Mouse (Mus musculus) urinary bladder, postnatal 4 days (tissue): ENCODE results near the gene Eloa.
A peak's percentile ranks its signal among the peaks of the same experiment; 100 is the strongest.
"Not testable (repeated sequence)": the region's sequence is repeated elsewhere in the genome, so short reads cannot be mapped to it uniquely, and the experiment has no call there.

ENCODE experiments used
- DNase-seq, 2 experiments: peaks; one replicate each; pipeline ENCODE4 v3.0.0; 2021 to 2022; ENCODE audit warnings: low spot score in 2 of 2

Gene Eloa

DNA sequence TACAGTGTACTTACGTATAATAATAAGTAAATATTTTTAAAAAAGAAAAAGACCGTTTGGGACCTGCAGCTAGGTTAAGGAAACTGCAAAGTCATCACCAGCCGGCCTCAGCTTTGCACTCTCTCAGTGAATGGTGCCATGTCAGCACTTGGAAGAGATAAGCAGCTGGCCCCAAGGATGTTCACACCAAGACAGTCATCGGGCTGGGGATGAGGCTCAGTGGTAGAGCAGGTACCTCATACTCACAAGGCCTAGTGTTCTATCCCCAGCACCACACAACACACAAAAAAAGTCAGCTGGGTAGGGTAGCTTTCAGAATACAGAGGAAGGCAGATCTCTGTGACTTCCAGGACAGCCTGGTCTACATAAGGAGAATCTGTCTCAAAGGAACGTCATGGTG is 36.4 kb downstream of the Eloa start:
- no peak for DNase-seq

DNA sequence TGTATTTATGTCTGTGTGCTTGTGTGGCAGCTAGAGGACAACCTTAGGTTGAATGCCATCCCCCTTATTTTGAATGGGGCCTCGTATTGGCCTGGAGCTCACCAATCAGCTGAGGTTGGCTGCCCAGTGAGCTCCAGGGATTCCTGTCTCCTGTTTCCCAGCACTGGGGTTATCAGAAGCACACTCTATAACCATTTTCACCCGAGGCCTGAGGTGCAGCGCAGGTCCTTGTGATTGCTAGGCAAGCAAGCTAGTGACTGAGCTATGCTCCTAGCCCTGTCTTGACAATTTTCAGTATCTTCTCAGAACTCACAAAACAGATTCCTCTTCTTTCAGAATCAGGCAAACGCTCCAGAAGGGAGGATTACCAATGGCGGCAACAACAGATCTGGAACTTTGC is 37.0 kb downstream of the Eloa start:
- no peak for DNase-seq

DNA sequence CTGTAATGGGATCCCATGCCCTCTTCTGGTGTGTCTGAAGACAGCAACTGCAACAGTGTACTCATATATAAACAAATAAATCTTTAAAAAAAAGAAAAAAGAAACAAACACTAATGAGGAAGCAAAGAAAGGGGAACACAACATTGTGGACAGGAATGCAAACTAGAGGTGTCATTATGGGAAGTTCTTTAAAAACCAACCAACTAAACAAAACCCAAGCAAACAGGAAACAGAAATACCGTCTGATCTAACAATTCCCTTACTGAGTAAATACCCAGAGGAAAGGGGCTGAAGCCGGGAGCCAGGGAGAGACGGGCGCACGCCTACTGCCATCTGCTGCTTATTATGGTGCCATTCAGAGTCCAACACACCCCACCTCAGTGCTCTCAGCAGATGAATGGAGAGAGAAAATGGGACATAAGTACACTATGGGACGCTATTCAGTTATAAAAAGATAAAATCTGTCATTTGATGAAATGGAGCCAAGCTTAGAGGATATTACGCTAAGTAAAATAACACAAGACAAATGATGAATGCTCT is 40.0 kb downstream of the Eloa start:
- DNase-seq, result no peak

DNA sequence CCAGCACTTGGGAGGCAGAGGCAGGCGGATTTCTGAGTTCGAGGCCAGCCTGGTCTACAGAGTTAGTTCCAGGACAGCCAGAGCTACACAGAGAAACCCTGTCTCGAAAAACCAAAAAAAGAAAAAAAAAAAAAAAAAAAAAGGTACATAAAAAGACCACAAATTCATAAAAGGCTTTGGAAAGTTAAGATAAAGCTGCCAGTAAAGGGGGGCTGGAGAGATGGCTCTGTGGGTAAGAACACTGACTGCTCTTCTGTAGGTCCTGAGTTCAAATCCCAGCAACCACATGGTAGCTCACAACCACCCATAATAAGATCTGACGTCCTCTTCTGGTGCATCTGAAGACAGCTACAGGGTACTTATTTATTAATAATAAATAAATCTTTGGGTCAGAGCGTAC is 41.3 kb downstream of the Eloa start:
- not testable (repeated sequence) for DNase-seq

DNA sequence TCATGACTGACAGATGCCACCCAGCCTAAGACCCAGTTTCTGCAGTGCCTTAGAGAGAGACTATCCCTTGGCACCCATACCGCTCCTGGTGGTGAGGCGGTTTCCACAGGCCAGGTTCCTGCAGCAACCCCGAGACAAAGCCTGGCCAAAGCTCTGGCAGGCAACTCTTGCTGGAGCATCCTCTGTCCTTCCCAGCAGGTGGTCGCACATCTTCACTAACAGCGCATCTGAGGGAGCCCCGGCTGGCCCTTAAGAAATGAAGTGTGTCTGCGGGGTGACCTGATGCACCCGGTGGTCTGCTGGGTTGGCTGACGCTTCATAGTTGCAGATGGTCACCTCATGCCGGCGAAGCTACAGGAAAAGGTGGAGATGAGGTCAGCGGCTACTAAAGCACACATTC is 45.4 kb downstream of the Eloa start:
- no peak for DNase-seq

DNA sequence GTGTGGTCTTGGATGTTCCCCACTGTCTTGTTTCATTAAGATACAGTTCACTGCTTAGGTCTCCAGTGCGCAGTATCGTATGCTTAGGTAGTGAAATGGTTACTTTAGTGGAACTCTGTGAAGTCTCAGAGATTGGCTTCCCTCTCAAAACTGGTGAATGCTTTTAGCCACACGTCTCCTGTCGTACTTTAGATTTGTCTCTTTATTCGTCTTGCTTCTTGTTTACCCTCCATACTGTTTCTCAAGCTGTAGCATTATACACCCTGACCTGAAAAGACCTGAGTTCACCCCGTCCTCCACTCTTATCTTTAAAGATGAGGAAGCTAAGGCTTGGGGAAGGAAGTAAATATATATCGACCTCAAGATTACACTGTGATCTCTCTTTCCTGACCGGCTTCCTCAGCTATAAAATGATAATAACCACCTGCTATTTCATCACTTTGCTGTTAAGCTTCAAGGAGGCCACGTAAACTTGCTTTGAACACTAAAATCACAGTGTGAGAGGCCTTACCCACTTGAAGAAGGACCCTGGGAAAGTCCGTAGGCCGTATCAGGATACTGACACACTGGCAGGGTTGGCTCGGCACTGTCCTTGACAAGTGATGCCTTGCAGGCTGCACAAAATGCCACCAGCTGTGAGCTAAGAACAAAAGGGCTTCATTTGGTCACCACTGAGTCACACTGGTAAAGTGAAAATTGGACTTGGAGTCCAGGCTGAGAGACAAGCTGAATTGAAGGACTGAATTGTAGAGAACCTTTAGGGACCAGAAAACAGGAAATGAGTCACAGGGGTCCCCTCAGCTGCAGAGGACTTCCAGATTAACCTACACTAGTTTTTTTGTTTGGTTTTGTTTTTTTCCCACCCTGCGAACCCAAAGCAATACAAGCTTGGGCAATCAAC is 48.4 kb downstream of the Eloa start:
- DNase-seq, result no peak

DNA sequence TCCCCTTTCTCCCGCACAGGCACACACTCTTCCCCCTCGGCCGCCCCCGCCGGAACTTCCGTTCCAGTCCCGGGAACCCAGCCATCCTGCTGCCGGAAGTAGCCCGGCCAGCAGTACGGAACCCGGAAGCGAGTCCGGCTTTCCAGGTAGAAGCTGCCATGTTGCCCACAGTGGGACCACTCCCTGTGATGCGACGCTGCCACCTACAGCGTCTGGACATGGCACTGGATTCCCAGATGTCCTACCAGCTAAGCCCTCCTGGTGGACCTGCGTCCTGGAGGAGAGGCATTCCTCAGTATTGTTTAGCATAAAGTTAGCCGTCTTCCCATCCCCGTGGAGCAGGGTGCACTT is 49.0 kb downstream of the Eloa start, which contains the start of gene Lypla2:
TSS of gene Lypla2 (minus strand) at position 71 of the 351 bp plus-strand sequence.
- peak; percentile 86 to 91 for DNase-seq

DNA sequence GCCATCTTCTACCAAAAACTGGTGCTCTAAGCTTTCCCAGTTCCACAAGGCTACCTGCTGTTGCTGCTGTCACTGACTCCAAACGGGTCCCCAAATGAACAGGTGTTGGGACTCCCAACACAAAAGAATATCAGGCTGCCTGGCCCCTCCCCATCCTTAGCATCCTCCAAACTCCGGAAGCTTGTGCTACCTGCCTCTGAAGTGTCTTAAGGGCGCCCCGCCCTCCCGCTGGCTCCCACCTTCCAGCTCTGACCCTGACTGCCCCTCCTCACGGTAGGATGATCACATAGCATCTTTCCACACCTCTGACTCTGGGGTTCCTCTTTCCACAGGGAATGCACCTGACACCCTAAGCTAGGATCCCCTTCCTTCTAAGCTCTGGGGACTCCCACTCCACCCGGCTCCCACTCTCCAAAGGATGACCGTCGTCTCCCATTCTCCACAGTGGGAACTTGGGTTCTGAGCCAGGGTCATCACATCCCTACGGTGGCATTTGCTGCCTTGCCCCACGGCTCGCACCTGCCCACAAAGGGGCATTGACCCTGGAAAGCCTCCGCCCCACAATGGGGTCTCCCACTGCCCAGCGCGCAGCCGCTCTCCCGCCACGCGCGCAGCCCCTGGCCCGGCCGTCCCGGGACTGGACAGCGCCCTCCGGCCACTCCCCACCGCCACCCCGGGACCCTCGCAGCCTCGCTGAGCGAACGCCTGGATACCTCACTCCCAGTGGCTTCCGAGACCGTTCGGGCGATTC is 49.6 kb downstream of the Eloa start:
- no peak for DNase-seq

DNA sequence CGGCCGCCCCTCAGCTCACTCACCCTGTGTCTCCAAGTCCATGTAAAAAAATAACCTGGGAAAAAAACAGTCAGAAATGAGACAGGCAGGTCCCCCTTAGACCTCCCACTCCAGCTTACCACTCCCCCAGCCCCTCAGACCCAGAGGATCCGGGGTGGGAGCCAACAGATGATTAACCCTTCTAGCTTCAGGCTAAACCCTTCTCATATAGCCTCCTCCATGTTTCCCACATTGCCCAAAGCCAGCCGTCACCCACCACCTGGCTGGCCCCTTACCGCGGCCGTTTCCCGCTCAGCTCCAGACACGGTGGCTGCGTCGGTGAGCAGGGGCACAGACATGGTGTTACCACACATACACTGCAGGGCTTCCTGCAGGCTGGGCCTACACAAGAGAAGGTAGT is 51.0 kb downstream of the Eloa start:
- no peak for DNase-seq

DNA sequence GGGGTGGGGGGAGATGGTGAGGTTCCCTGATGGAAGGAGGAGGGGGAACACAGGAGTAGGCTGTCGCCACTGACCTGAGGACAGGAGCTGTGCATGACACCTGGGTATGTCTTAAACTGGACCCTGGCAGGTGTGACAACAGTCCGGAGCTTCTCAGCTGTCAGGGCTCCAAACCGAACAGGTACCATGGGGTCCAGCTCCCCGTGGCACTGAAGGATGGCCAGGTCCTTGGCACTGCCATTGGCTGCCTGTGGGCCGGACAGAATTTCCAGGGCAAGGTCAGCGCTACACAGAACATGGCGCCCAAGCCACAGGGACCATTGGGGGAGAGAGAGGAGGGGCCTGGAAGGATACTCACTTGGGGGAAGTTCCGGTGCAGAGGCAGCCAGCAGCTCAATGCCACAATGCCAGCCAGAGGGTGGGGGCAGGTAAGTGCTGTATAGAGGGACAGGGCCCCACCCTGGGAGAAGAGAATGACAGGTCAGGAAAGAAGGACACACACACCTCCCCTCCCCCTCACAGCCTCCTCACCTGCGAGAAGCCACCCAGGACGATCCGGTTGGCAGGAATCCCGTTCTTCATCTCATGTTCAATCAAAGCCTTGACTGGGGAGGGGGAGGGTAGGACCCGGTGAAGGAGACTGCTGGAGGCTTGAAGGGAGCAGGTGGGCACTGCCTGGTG is 52.4 kb downstream of the Eloa start:
- DNase-seq, result no peak

DNA sequence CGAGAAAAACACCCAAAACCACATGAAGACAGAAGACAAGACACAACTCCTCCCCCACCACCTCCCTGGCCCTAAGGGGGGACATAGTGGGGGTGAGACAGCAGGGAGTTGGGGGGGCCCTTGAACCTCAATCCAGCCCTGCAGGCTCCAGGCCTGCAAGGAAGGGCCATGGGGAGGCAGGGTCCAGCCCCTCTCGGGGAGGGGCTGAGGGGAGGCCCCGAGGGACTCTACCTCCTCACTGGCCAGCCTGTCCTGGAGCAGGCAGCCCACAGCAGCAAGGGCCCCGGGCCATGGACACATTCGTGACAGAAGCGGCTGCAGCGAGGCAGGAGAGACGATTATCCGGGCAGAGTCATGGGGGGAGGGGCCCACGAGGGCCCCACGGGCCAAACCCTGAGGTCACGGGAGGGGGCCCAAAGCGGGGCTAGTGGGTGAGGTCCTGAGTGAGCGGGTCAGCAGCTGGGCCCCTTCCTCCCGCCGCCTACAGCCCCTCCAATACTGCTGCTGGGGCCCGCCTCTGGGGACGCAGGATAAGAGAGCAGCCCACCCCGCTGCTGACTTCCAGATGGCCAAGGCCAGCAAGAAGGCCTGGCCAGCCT is 53.2 kb downstream of the Eloa start:
- DNase-seq, result no peak

DNA sequence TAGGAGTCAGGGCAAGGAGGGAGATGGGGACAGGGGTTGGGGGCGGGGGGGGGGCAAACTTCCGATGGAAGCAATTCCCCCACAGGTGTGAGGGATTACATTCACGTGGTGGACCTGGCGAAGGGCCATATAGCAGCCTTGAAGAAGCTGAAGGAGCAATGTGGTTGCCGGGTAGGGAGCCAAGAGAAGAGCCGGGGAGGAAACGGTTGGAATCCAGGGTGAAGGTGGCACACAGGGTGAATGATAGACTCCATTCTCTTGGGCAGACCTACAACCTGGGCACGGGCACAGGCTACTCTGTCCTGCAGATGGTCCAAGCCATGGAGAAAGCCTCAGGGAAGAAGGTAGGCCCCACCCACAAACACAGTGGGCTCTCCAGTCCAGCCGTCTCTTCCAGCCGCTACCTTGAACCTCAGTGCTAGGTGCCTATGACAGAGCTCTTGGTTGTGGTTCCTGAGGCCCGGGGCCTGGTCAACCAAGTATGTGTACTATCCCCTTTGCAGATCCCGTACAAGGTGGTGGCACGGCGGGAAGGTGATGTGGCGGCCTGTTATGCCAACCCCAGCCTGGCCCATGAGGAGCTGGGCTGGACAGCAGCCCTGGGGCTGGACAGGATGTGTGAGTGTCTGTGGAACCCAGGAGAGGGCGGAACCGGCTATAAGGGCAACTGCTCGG is 54.3 kb downstream of the Eloa start:
- DNase-seq, result no peak

DNA sequence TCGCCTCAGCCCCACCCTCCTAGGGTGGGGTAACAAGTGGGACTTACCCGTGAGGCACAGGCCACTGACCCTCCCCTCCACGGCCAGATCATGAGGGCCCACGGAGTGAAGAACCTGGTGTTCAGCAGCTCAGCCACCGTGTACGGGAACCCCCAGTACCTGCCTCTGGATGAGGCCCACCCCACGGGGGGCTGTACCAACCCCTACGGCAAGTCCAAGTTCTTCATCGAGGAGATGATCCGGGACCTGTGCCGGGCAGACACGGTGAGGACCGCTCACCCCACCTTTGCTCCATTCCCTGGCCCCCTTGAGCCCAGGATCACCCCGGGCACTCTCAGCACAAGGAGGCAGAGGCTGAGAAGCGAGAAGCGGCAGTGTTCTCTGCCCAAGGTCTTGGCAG is 55.3 kb downstream of the Eloa start:
- no peak for DNase-seq

DNA sequence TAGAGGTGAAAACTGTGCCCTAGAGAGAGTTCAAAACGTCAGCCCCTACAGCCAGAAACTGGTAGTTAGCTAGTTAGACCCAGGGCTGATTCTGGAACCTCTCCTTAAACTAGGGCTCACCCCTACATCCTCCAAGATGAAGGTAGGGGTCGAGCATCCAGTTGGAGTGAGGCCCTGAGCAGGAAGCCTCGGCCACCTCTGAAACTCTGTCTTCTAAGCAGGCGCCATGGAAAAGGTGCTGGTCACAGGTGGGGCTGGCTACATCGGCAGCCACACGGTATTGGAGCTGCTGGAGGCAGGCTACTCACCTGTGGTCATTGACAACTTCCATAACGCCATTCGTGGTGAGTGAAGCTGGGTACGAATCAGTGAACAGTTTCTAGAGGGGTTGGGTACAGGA is 56.5 kb downstream of the Eloa start:
- no peak for DNase-seq

DNA sequence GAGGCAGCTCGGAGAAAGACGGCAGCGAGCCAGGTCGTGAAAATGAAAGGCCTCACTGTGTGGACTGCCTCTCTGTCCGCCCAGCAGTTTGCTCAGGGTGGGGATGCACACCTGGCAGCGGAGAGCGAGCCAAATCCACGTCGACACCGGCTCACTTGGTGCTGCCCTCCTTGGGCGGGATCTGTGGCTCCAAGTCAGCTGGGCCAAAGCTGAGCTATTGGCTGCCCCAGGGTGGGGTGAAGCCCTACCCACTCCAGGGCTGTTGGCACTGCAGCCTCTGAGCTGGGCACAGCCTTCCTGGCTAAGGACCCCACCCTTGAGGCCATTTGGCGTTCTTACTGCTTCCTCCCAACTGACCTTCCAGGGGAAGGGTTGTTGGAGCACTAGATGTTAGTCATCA is 57.1 kb downstream of the Eloa start:
- peak in 1 of 2 experiments; percentile 55 for DNase-seq

DNA sequence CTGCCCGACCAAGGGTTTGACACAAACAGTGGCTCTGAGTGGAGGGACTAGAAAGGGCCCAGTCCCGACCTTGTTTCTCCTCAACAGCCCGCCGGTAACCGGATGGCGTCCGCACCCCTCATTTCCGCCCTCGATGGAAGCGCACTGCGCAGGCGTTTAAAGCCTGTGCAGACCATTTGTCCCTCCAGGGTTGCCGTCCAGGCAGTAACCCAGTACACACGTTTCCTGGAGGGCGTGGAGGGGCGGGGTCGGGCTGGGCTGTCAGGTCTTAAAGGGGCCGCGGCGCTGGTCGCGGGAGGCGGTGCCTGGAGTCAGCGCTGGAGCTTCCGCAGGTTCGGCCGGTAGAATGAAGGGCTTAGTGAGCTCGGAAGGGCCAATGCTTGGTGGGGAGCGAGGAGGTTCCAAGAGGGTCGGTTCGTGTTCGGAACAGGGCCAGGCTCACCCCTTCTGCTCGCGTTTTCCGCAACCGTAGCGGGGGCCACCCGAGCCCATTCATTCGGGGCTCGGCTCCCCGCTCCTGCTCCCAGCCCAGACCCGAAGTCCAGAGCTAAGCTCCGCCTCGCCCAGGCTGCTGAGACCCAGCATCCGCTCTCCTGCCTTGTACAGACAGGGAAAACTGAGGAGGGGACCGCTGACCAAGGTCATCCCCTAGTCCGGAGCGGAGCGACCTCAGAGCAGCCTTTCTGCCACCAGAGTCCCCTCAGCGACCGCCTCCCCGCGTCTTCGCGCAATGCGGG is 57.9 kb downstream of the Eloa start, which contains the start of gene Gale:
TSS of gene Gale (plus strand) at position 271 of the 737 bp plus-strand sequence.
- peak; percentile 90 to 95 for DNase-seq

DNA sequence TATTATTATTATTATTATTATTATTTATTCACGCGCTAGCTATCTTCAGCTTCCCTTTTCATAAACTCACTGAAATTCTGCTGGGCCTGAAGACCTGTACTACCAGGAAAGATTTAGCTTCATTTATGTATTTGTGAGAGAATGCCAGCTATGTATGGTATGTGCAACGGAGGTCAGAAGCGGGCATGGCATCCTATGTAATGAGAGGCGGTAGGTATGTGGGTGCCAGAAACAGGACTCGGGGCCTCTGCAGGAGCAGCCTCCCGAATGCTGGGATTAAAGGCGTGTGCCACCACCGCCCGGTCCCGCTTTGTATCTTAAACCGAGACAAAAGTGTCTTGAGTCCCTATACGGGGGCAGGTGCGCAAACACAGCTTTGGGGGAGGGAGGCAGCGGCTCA is 58.6 kb downstream of the Eloa start:
- no peak for DNase-seq

DNA sequence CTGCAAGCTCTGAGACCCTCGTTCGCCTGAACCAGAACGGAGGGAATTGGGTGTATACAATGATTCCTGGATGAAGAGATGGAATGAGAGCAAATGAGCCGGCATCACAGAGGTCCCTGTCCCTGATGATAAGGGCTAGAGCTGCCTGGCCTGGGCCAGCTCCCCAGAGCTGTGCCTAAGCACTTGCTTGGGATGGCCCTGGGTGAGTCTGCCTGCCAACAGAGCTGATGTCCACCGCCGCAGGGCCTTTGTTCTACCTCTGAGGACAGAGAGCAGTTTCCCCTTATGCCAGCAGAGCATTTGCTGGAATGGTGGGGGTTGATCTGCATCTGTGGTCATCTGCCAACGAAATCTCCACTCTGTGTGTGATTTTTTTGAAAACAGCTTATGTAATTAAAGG is 59.4 kb downstream of the Eloa start:
- DNase-seq, result no peak

DNA sequence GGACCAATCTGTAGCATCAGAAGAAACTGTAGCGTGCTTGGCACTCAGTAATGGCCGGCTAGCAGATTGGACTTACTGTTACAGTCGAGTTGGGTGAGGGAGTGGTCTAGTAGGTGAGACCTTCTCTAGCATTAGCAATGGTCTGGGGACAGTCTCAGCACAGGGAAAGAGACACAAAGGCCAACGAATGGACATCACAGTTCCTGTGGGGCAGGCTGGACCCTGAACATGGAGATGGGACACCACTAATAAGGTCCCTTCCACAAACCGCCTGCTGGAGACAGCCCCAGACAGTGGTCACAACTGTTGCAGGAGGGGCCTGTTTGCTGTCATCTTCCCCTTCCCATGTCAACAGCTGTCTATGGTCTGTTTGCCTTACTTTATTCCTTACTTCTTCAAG is 59.9 kb downstream of the Eloa start:
- no peak for DNase-seq

DNA sequence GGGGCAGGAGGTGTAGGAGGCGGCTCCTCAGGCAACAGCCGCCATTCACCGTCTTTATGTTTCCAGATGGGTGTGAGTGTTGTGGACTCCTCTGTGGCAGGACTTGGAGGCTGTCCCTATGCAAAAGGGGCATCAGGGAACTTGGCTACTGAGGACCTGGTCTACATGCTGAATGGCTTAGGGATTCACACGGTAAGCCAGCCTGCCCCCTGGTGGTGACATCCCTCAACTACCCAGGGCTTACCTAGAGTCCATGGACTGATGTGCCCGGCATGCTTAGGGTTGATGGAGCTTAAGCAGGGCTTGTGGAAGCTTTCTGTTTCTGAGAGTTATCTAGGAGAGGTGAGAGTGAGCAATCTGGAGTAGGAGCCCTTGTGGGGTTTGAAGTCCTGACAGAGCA is 60.8 kb downstream of the Eloa start:
- DNase-seq, result peak in 1 of 2 experiments; percentile 84
